Mouse (Mus musculus): ENCODE data around the gene Mlip. TPM values are rescaled to one million over a fixed set of nuclear protein-coding genes. Genes with fewer than 3 reads are reported as not detected.

Gene Mlip
- total RNA-seq, 2 experiments from 2014 or later: 77.3 to 100 TPM

- DNase-seq: no peak
- Histone ChIP-seq H3K4me3 (peak overlapping the region; percentile 67), H3K27ac (peak overlapping the region; percentile 89)
- no peak for TF ChIP-seq CTCF (IDR thresholded peaks at IDR 0.05)
- intact Hi-C loops (cut with DNase I): no loop called here
Observed at GRCm38 (mm10) chr9:77339571-77340148, 13.1 kb downstream of the Mlip start.

GRCm38 (mm10) chr9:77335370-77335769, 17.4 kb downstream of the Mlip start:
- DNase-seq: peak; percentile 87
- peak overlapping the region; percentile 78 for H3K27ac ChIP-seq
- intact Hi-C loops (cut with DNase I): no loop called here
- no peak for TF ChIP-seq CTCF (IDR thresholded peaks at IDR 0.05)
- no peak overlapping the region for H3K4me3 ChIP-seq

GRCm38 (mm10) chr9:77318346-77318745, 34.4 kb downstream of the Mlip start:
- Histone ChIP-seq H3K4me3 (no peak overlapping the region), H3K27ac (peak overlapping the region; percentile 86)
- no peak for DNase-seq
- TF ChIP-seq CTCF (IDR thresholded peaks at IDR 0.05): no peak
- intact Hi-C loops (cut with DNase I): no loop called here

DNA sequence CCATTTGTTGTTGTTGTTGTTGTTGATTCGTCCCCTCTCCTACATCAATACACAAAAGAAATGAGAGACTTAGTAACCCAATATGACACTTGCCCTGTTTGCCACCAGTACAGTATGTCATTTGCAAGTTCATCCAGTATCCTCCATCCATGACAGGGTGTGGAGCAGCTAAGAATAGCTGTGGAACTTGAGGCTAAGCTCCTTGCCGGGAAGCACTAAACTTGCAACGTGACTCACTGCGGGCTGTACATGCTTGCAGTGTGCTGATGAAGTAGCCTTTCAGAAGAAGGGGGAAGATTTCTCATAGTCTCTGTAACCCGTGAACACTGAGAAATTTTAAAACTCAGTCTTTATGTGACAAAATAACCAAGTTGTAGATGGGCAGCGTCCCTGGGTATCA, 42.2 kb downstream of the Mlip start:
- peak; percentile 66 for DNase-seq
- peak overlapping the region; percentile 89 for H3K27ac ChIP-seq
- intact Hi-C loops (cut with DNase I): loop anchor here (2.0 kb wide), 2 partner anchors 32 to 36 kb away; no protein-coding TSS in a partner anchor

GRCm38 (mm10) chr9:77305417-77305816, 47.4 kb downstream of the Mlip start:
- H3K4me3 ChIP-seq: no peak overlapping the region
- H3K27ac ChIP-seq: no peak overlapping the region
- intact Hi-C loops (cut with DNase I): no loop called here
- no peak for DNase-seq
- TF ChIP-seq CTCF (IDR thresholded peaks at IDR 0.05): no peak

More for the DNA sequence above, 42.2 kb downstream of the Mlip start:
- peak overlapping the region; percentile 53 for H3K4me3 ChIP-seq
- no peak for TF ChIP-seq CTCF (IDR thresholded peaks at IDR 0.05)

- DNase-seq: no peak
- TF ChIP-seq CTCF (IDR thresholded peaks at IDR 0.05): no peak
- no peak overlapping the region for H3K27ac ChIP-seq
Observed at GRCm38 (mm10) chr9:77302340-77302739, 50.4 kb downstream of the Mlip start.

GRCm38 (mm10) chr9:77287958-77288357, 64.8 kb downstream of the Mlip start:
- intact Hi-C loops (cut with DNase I): no loop called here
- no peak overlapping the region for H3K27ac ChIP-seq
- no peak for TF ChIP-seq CTCF (IDR thresholded peaks at IDR 0.05)
- H3K4me3 ChIP-seq: no peak overlapping the region
- DNase-seq: no peak

More at GRCm38 (mm10) chr9:77302340-77302739, 50.4 kb downstream of the Mlip start:
- intact Hi-C loops (cut with DNase I): no loop called here
- H3K4me3 ChIP-seq: no peak overlapping the region

GRCm38 (mm10) chr9:77279371-77279770, 73.4 kb downstream of the Mlip start:
- peak overlapping the region; percentile 62 for H3K4me3 ChIP-seq
- peak; percentile 53 for DNase-seq
- H3K27ac ChIP-seq: peak overlapping the region; percentile 91
- no peak for TF ChIP-seq CTCF (IDR thresholded peaks at IDR 0.05)
- intact Hi-C loops (cut with DNase I): loop anchor here (2.0 kb wide), 1 partner anchor 31 kb away; no protein-coding TSS in a partner anchor

GRCm38 (mm10) chr9:77278055-77278454, 74.7 kb downstream of the Mlip start:
- no peak for TF ChIP-seq CTCF (IDR thresholded peaks at IDR 0.05)
- peak; percentile 42 for DNase-seq
- Histone ChIP-seq H3K4me3 (peak overlapping the region; percentile 62), H3K27ac (peak overlapping the region; percentile 91)
- intact Hi-C loops (cut with DNase I): loop anchor here (2.0 kb wide), 1 partner anchor 33 kb away; no protein-coding TSS in a partner anchor

GRCm38 (mm10) chr9:77277270-77277669, 75.5 kb downstream of the Mlip start:
- no peak for TF ChIP-seq CTCF (IDR thresholded peaks at IDR 0.05)
- Histone ChIP-seq H3K4me3 (peak overlapping the region; percentile 62), H3K27ac (peak overlapping the region; percentile 91)
- DNase-seq: peak; percentile 14
- intact Hi-C loops (cut with DNase I): loop anchor here (2.0 kb wide), 1 partner anchor 70 kb away; no protein-coding TSS in a partner anchor

DNA sequence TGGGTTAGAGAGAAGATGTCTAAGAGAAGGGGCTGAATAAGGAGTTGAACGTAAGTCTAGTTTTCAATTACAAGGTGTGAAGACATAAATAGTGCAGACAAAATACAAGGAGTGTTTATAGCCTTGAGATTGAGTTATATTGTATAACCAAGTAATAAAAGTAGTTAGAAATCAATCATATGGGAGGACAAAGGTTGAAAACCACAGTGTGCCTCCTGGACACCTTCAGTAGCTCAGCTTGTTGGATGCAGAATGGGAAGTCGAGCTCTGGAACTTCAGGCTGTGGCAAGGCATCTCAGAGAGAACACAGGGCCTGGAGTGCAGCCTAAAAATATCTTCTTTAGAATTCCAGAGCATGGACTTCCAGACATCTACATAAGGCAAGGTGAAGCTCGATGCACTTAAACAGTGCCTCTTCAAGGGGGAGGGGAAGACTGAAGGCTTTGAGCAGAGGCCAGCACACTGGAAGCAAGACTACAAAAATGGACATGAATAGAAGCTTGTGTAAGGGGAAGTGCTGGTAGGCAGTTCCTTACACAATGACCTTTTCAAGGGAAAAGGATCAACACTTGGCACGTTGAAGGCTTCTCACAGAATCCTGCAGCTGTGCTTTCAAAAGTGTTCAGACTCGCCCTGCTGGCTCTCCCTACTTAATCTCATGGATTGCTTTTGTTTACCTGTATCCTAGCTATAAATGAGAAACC, 76.2 kb downstream of the Mlip start:
- peak; percentile 64 for DNase-seq
- Histone ChIP-seq H3K4me3 (peak overlapping the region; percentile 62; the same call in 1 of the 2 replicates), H3K27ac (peak overlapping the region; percentile 91)
- intact Hi-C loops (cut with DNase I): loop anchor here (2.0 kb wide), 1 partner anchor 70 kb away; no protein-coding TSS in a partner anchor
- no peak for TF ChIP-seq CTCF (IDR thresholded peaks at IDR 0.05)

GRCm38 (mm10) chr9:77272727-77273126, 80.0 kb downstream of the Mlip start:
- Histone ChIP-seq H3K27ac (no peak overlapping the region), H3K4me3 (no peak overlapping the region)
- DNase-seq: no peak
- intact Hi-C loops (cut with DNase I): no loop called here
- TF ChIP-seq CTCF (IDR thresholded peaks at IDR 0.05): no peak

Measured in gastrocnemius, adult 2 months (tissue).